Mouse (Mus musculus): ENCODE measurements around the gene Col6a3.

DNA sequence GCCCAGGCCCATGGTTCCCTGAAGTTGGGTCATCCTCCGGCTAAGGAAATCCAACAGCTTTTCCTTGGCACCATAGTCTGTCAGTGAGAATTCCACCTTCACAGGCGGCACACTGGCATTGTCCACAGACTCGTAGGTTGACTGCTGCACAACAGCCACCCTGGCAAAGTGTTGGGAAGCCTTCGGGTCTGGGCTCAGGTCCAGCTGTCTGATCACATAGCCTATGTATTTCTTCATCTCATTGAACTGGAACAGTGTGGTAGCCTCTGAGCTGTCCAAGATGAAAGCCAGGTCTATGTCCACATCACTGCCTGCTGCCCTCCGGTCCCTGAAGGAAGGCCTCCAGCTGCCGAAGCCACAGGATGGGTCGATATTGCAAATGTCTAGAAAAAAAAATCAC is 64.7 kb downstream of the Col6a3 start:
- TF ChIP-seq CTCF (IDR thresholded peaks at IDR 0.05; ENCODE audit: extremely low read depth, insufficient read length, insufficient replicate concordance, low read depth, low read length) (no peak), POLR2A (IDR thresholded peaks at IDR 0.05; ENCODE audit: low read depth, low read length) (no peak)

Data from small intestine, adult 2 months (tissue).